Mouse (Mus musculus): ENCODE results near the gene Hoxa9. TPM values are rescaled to one million over a fixed set of nuclear protein-coding genes. Genes with fewer than 3 reads are reported as not detected.

The Hoxa9 gene
- total and polyA plus RNA-seq, 2 experiments from 2014 or later: not detected

DNA sequence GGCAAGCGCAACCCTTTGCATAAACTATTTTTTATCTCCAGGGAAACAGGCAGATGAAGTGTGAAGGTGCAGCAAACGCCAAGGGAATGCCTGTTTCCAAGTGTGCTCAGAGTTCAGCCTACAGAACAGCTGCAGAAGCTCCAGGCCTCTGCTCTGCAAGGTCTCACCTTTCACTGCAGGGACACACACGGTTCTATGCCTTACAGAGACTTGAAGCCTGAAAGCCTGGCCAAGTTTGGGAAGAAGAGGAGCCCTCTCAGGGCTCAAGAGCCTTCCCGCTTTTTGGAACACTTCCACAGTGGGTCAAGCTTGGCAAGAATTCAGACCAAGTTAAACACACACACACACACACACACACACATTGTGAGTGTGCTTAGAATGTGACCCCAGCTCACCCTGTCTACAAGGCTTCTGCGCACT is 41.7 kb downstream of the Hoxa9 start:
- DNase-seq (ENCODE audit: low spot score) (no peak), ATAC-seq (ENCODE audit: low FRiP score) (no peak)
- Histone ChIP-seq H3K27ac (ENCODE audit: low read depth, low read length) (no peak overlapping the region), H3K9ac (replicated peaks; ENCODE audit: low read length, poor library complexity, severe bottlenecking) (no peak overlapping the region), H3K36me3 (ENCODE audit: insufficient read depth, low read length) (no peaks in the 10 kb centered on the region), H3K4me2 (ENCODE audit: low read depth, low read length, poor library complexity, severe bottlenecking) (no peak overlapping the region), H3K9me3 (ENCODE audit: low read length) (no peaks in the 10 kb centered on the region), H3K4me1 (ENCODE audit: insufficient read depth, low read length) (no peaks in the 10 kb centered on the region), H3K27me3 (ENCODE audit: insufficient read depth, low read length) (peaks cover 96% of the 10 kb centered on the region), H3K4me3 (ENCODE audit: low read depth, low read length) (no peak overlapping the region)
- TF ChIP-seq CTCF (IDR thresholded peaks at IDR 0.05): no peak
- WGBS: 16% methylated on average over 5 of the region's 5 CpGs

DNA sequence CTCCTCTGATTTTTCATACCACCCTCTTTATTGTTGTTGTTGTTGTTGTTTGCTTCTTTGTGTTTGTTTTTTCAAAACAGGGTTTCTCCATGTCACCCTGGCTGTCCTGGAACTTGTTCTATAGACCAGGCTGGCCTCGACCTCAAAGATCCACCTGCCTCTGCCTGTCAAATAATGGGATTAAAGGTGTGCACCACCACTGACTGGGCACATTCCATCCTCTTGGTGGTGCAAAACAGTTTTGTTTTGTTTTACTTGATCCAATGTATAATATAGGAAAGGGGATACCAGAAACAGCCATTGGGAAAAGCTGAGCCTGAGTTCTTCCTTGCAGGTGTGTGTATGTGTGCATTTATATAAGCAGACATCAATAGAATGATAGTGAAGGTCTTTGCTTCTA is 44.4 kb downstream of the Hoxa9 start:
- Histone ChIP-seq H3K36me3 (ENCODE audit: insufficient read depth, low read length) (no peaks in the 10 kb centered on the region), H3K4me3 (ENCODE audit: low read depth, low read length) (no peak overlapping the region), H3K4me1 (ENCODE audit: insufficient read depth, low read length) (no peaks in the 10 kb centered on the region), H3K4me2 (ENCODE audit: low read depth, low read length, poor library complexity, severe bottlenecking) (no peak overlapping the region), H3K27me3 (ENCODE audit: insufficient read depth, low read length) (peaks cover 97% of the 10 kb centered on the region), H3K27ac (ENCODE audit: low read depth, low read length) (no peak overlapping the region), H3K9me3 (ENCODE audit: low read length) (no peaks in the 10 kb centered on the region), H3K9ac (replicated peaks; ENCODE audit: low read length, poor library complexity, severe bottlenecking) (no peak overlapping the region)
- no peak for ATAC-seq (ENCODE audit: low FRiP score)
- DNase-seq (ENCODE audit: low spot score): no peak
- no peak for TF ChIP-seq CTCF (IDR thresholded peaks at IDR 0.05)
- 3% methylated on average over 1 of the region's 1 CpGs for WGBS

DNA sequence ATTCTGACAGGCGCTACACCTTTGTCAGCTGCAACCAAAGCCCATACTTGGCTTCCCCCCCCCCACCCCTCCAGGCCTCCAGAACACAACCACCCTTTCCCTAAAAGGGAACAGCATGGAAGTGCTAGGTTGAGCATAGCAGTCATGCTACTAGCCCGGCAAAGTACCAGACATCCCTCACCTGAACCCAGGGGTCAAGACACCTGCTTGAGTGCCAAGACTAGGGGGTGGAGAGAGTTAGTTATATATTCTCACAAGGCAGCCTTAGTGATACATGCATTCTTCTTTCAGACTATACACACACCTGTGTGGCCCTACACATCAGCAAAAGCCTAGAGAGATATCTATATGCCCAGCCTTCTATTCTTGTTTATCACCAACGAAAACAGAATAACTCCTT is 45.1 kb downstream of the Hoxa9 start:
- DNase-seq (ENCODE audit: low spot score) (no peak), ATAC-seq (ENCODE audit: low FRiP score) (no peak)
- Histone ChIP-seq H3K27me3 (ENCODE audit: insufficient read depth, low read length) (peaks cover 97% of the 10 kb centered on the region), H3K9me3 (ENCODE audit: low read length) (no peaks in the 10 kb centered on the region), H3K4me2 (ENCODE audit: low read depth, low read length, poor library complexity, severe bottlenecking) (no peak overlapping the region), H3K4me3 (ENCODE audit: low read depth, low read length) (no peak overlapping the region), H3K27ac (ENCODE audit: low read depth, low read length) (no peak overlapping the region), H3K4me1 (ENCODE audit: insufficient read depth, low read length) (no peaks in the 10 kb centered on the region), H3K36me3 (ENCODE audit: insufficient read depth, low read length) (no peaks in the 10 kb centered on the region), H3K9ac (replicated peaks; ENCODE audit: low read length, poor library complexity, severe bottlenecking) (no peak overlapping the region)
- no peak for TF ChIP-seq CTCF (IDR thresholded peaks at IDR 0.05)
- WGBS: 10% methylated on average over 3 of the region's 3 CpGs

DNA sequence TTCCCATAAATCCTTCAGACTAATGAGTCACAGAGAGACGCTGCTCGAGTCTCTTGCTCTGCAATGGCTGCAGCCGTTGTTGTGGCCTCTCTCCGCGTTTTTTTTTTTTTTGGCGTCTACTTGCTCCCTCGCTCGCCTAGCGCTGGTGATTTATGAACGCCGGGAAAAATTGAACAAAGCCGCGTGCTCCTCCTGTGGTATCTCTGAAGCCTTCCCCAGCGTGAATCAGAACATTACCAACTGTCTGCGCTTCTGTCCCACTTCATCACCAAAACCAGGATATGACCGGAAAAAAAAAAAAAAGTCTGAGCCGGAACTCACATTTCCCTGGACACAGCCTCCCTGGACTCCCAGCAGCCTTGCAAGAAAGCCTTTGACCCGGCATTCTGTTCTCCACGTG is 45.7 kb downstream of the Hoxa9 start:
- no peak overlapping the region for H3K4me3 ChIP-seq (ENCODE audit: low read depth, low read length)
- no peaks in the 10 kb centered on the region for H3K4me1 ChIP-seq (ENCODE audit: insufficient read depth, low read length)
- H3K9ac ChIP-seq (replicated peaks; ENCODE audit: low read length, poor library complexity, severe bottlenecking): no peak overlapping the region
- peaks cover 97% of the 10 kb centered on the region for H3K27me3 ChIP-seq (ENCODE audit: insufficient read depth, low read length)
- WGBS: 2% methylated on average over 19 of the region's 19 CpGs
- no peak overlapping the region for H3K27ac ChIP-seq (ENCODE audit: low read depth, low read length)
- TF ChIP-seq CTCF (IDR thresholded peaks at IDR 0.05): no peak
- no peak overlapping the region for H3K4me2 ChIP-seq (ENCODE audit: low read depth, low read length, poor library complexity, severe bottlenecking)
- H3K9me3 ChIP-seq (ENCODE audit: low read length): no peaks in the 10 kb centered on the region
- H3K36me3 ChIP-seq (ENCODE audit: insufficient read depth, low read length): no peaks in the 10 kb centered on the region
- no peak for DNase-seq (ENCODE audit: low spot score)
- no peak for ATAC-seq (ENCODE audit: low FRiP score)

DNA sequence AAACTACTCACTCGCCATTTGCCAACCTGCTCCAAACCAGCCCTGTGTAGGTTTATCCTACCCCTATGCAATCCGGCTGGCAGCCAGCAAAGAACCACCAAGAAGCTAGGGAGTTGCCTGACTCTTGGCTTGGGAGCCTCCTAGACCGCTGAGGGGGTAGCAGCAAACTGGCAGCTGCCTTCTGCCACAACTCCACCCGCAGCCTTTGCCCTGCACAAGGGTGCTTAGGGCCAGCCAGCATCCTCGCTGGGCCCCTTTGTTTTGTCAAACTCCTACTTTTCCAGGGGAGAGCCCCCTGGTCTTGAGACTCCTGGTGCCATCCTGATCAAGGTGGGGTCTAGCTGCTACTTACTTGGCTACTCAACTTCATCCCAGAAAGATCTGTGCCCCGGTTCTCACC is 46.2 kb downstream of the Hoxa9 start:
- Histone ChIP-seq H3K4me1 (ENCODE audit: insufficient read depth, low read length) (no peaks in the 10 kb centered on the region), H3K9me3 (ENCODE audit: low read length) (no peaks in the 10 kb centered on the region), H3K27ac (ENCODE audit: low read depth, low read length) (no peak overlapping the region), H3K4me3 (ENCODE audit: low read depth, low read length) (no peak overlapping the region), H3K4me2 (ENCODE audit: low read depth, low read length, poor library complexity, severe bottlenecking) (no peak overlapping the region), H3K36me3 (ENCODE audit: insufficient read depth, low read length) (no peaks in the 10 kb centered on the region), H3K9ac (replicated peaks; ENCODE audit: low read length, poor library complexity, severe bottlenecking) (no peak overlapping the region), H3K27me3 (ENCODE audit: insufficient read depth, low read length) (peaks cover 97% of the 10 kb centered on the region)
- ATAC-seq (ENCODE audit: low FRiP score) (no peak), DNase-seq (ENCODE audit: low spot score) (no peak)
- 2% methylated on average over 6 of the region's 6 CpGs for WGBS
- no peak for TF ChIP-seq CTCF (IDR thresholded peaks at IDR 0.05)

DNA sequence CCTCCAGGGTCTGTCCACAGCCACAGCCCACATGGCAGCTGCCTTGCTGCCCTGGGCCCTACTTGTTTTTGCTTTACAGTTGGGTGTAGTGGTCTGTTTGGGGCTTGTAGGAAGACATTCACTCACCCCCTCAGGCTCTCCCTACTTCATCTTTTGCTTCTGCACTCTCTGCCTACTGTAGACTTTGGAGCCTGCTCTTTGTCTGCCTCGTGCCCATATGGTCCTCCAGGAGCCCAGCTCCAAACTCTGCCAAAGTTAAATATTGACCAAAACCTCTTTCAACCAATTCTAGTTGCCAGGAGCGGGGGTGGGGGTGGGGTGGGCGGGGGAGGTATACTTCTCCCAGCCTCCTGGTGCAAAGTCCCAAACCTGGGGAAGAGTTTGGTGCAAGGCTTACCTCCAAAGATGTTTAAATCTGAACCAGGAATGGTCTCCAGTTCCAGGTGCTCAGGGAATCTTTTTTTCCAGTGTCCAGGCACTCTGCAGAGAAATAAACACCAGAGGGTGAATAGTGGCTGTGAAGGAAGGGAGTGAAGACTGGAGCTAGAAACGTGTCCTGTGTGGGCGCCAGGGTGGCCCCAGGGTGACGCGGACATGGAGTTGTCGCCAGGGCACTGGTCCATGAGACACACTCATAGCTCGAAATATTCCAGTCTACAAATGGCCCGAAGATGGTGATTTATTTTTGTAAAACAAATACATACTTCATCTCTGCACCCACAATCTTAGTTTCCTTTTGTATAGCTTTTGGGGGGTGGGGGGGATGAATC is 47.4 kb downstream of the Hoxa9 start:
- H3K27me3 ChIP-seq (ENCODE audit: insufficient read depth, low read length): peaks cover 97% of the 10 kb centered on the region
- TF ChIP-seq CTCF (IDR thresholded peaks at IDR 0.05): no peak
- H3K4me3 ChIP-seq (ENCODE audit: low read depth, low read length): no peak overlapping the region
- H3K4me1 ChIP-seq (ENCODE audit: insufficient read depth, low read length): no peaks in the 10 kb centered on the region
- no peak overlapping the region for H3K27ac ChIP-seq (ENCODE audit: low read depth, low read length)
- H3K36me3 ChIP-seq (ENCODE audit: insufficient read depth, low read length): no peaks in the 10 kb centered on the region
- H3K9ac ChIP-seq (replicated peaks; ENCODE audit: low read length, poor library complexity, severe bottlenecking): no peak overlapping the region
- WGBS: 10% methylated on average over 10 of the region's 10 CpGs
- H3K4me2 ChIP-seq (ENCODE audit: low read depth, low read length, poor library complexity, severe bottlenecking): no peak overlapping the region
- ATAC-seq (ENCODE audit: low FRiP score) (no peak), DNase-seq (ENCODE audit: low spot score) (no peak)
- no peaks in the 10 kb centered on the region for H3K9me3 ChIP-seq (ENCODE audit: low read length)
